Mouse (Mus musculus) heart, embryonic 15.5 days (tissue): ENCODE measurements around the gene Vkorc1l1. TPM values are rescaled to one million over a fixed set of nuclear protein-coding genes. Genes with fewer than 3 reads are reported as not detected.
A peak's percentile ranks its signal among the peaks of the same experiment; 100 is the strongest.

Source experiments
- ATAC-seq: fragments of 200-750 bp; cut with Nextera tagmentation; replicated peaks from 2 replicates; pipeline ENCODE4 v1.8.0; 2017; ENCODE audit warnings: low read depth, moderate TSS enrichment; ENCODE audit not compliant: insufficient number of reproducible peaks, insufficient read depth, low FRiP score
- H3K27ac ChIP-seq: fragments of 300-500 bp; sonication (generic); 2 replicates; pipeline ENCODE4 v1.5.1; 2015; ENCODE audit warnings: mild to moderate bottlenecking, inconsistent platforms
- H3K27me3 ChIP-seq: fragments of 300-500 bp; sonication (generic); 2 replicates; pipeline ENCODE4 v1.6.1; 2015; ENCODE audit warnings: inconsistent platforms
- H3K36me3 ChIP-seq: fragments of 300-500 bp; sonication (generic); 2 replicates; pipeline ENCODE4 v1.6.1; 2015; ENCODE audit warnings: mild to moderate bottlenecking, inconsistent platforms
- H3K4me1 ChIP-seq: fragments of 300-500 bp; sonication (generic); replicated peaks from 2 replicates; pipeline ENCODE4 v1.6.1; 2015; ENCODE audit warnings: inconsistent platforms
- H3K4me2 ChIP-seq: fragments of 300-500 bp; sonication (generic); 2 replicates; pipeline ENCODE4 v1.6.1; 2015; ENCODE audit warnings: inconsistent platforms, mild to moderate bottlenecking, moderate library complexity
- H3K4me3 ChIP-seq: fragments of 300-500 bp; sonication (generic); 2 replicates; pipeline ENCODE4 v1.5.1; 2015; ENCODE audit warnings: mild to moderate bottlenecking, inconsistent platforms
- H3K9ac ChIP-seq: fragments of 300-500 bp; sonication (generic); 2 replicates; pipeline ENCODE4 v1.6.1; 2015; ENCODE audit warnings: mild to moderate bottlenecking, inconsistent platforms
- H3K9me3 ChIP-seq: fragments of 300-500 bp; sonication (generic); replicated peaks from 2 replicates; pipeline ENCODE4 v1.6.1; 2016; ENCODE audit warnings: inconsistent platforms
- WGBS: fragments of 180-500 bp; shearing (Covaris S2); methylation state at CpG from one replicate; pipeline ENCODE4 v1.1.7; 2015; ENCODE audit warnings: mixed read lengths; 5-methylcytosine and 5-hydroxymethylcytosine counted together
- polyA plus RNA-seq: library from polyadenylated mRNA; unstranded; fragments of >200 nt; fragmentation: Nextera tagmentation; extraction: Ambion mirVana; gene quantifications from 2 replicates; pipeline ENCODE4 v1.2.1, GENCODE M21; 2015

The Vkorc1l1 gene
- polyA plus RNA-seq, 1 experiment from 2014 or later: 14.3 TPM

- 80% methylated on average over 4 of the region's 4 CpGs for WGBS
- Histone ChIP-seq H3K36me3 (0 out of 2 replicates have a peak, but pooled peaks cover 3% of the 10 kb centered on the region), H3K9me3 (no peaks in the 10 kb centered on the region), H3K27me3 (no peaks in the 10 kb centered on the region), H3K9ac (no peak overlapping the region), H3K4me3 (no peak overlapping the region), H3K4me2 (no peak overlapping the region), H3K4me1 (no peaks in the 10 kb centered on the region), H3K27ac (no peak overlapping the region)
- no peak for ATAC-seq
Measured at GRCm38 (mm10) chr5:129977768-129978167, 36.0 kb downstream of the Vkorc1l1 start.

GRCm38 (mm10) chr5:129978608-129979007, 36.8 kb downstream of the Vkorc1l1 start:
- WGBS: 45% methylated on average over 5 of the region's 5 CpGs
- ATAC-seq: no peak
- H3K27me3 ChIP-seq: no peaks in the 10 kb centered on the region

GRCm38 (mm10) chr5:129980216-129980615, 38.4 kb downstream of the Vkorc1l1 start:
- Histone ChIP-seq H3K4me1 (no peaks in the 10 kb centered on the region), H3K36me3 (peaks cover 10% of the 10 kb centered on the region; the same call in 1 of the 2 replicates), H3K27ac (no peak overlapping the region), H3K4me2 (no peak overlapping the region), H3K27me3 (no peaks in the 10 kb centered on the region), H3K9me3 (no peaks in the 10 kb centered on the region), H3K4me3 (no peak overlapping the region), H3K9ac (no peak overlapping the region)
- WGBS: 43% methylated on average over 3 of the region's 3 CpGs
- no peak for ATAC-seq

More at GRCm38 (mm10) chr5:129978608-129979007, 36.8 kb downstream of the Vkorc1l1 start:
- no peak overlapping the region for H3K4me3 ChIP-seq
- H3K4me2 ChIP-seq: no peak overlapping the region
- no peak overlapping the region for H3K9ac ChIP-seq
- H3K27ac ChIP-seq: no peak overlapping the region
- no peaks in the 10 kb centered on the region for H3K9me3 ChIP-seq
- H3K36me3 ChIP-seq: peaks cover 10% of the 10 kb centered on the region; the same call in 1 of the 2 replicates
- no peaks in the 10 kb centered on the region for H3K4me1 ChIP-seq

- Histone ChIP-seq H3K27ac (no peak overlapping the region), H3K4me3 (no peak overlapping the region), H3K9ac (no peak overlapping the region), H3K27me3 (no peaks in the 10 kb centered on the region), H3K4me2 (no peak overlapping the region), H3K9me3 (no peaks in the 10 kb centered on the region), H3K36me3 (peaks cover 12% of the 10 kb centered on the region; the same call in 1 of the 2 replicates), H3K4me1 (no peaks in the 10 kb centered on the region)
- no peak for ATAC-seq
- 68% methylated on average over 13 of the region's 13 CpGs for WGBS
Measured at GRCm38 (mm10) chr5:129989376-129989775, 47.6 kb downstream of the Vkorc1l1 start.

- no peak for ATAC-seq
- Histone ChIP-seq H3K9ac (no peak overlapping the region), H3K4me2 (no peak overlapping the region), H3K27ac (no peak overlapping the region), H3K36me3 (peaks cover 15% of the 10 kb centered on the region; the same call in 1 of the 2 replicates), H3K27me3 (no peaks in the 10 kb centered on the region), H3K4me3 (no peak overlapping the region), H3K9me3 (no peaks in the 10 kb centered on the region), H3K4me1 (no peaks in the 10 kb centered on the region)
- 92% methylated on average over 5 of the region's 5 CpGs for WGBS
Measured at GRCm38 (mm10) chr5:129991898-129992297, 50.1 kb downstream of the Vkorc1l1 start.

- no peak overlapping the region for H3K27ac ChIP-seq
- peaks cover 9% of the 10 kb centered on the region; the same call in 1 of the 2 replicates for H3K36me3 ChIP-seq
- H3K4me3 ChIP-seq: no peak overlapping the region
- ATAC-seq: no peak
- H3K9me3 ChIP-seq: no peaks in the 10 kb centered on the region
- H3K9ac ChIP-seq: no peak overlapping the region
- no peaks in the 10 kb centered on the region for H3K27me3 ChIP-seq
- no peak overlapping the region for H3K4me2 ChIP-seq
- WGBS: 90% methylated on average over 14 of the region's 14 CpGs
- H3K4me1 ChIP-seq: no peaks in the 10 kb centered on the region
Measured at GRCm38 (mm10) chr5:129993374-129993773, 51.6 kb downstream of the Vkorc1l1 start.

- Histone ChIP-seq H3K36me3 (peaks cover 9% of the 10 kb centered on the region; the same call in 1 of the 2 replicates), H3K9me3 (no peaks in the 10 kb centered on the region), H3K4me1 (no peaks in the 10 kb centered on the region), H3K9ac (no peak overlapping the region), H3K27me3 (no peaks in the 10 kb centered on the region), H3K4me3 (no peak overlapping the region), H3K27ac (no peak overlapping the region), H3K4me2 (no peak overlapping the region)
- no peak for ATAC-seq
- 94% methylated on average over 7 of the region's 7 CpGs for WGBS
Measured at GRCm38 (mm10) chr5:129994989-129995388, 53.2 kb downstream of the Vkorc1l1 start.

GRCm38 (mm10) chr5:129997700-129998099, 55.9 kb downstream of the Vkorc1l1 start:
- Histone ChIP-seq H3K9ac (no peak overlapping the region), H3K27me3 (no peaks in the 10 kb centered on the region), H3K4me2 (no peak overlapping the region), H3K27ac (no peak overlapping the region), H3K9me3 (no peaks in the 10 kb centered on the region), H3K4me3 (no peak overlapping the region), H3K36me3 (peaks cover 8% of the 10 kb centered on the region; the same call in 1 of the 2 replicates), H3K4me1 (0 out of 2 replicates have a peak, but pooled peaks cover 5% of the 10 kb centered on the region)
- WGBS: 62% methylated on average over 19 of the region's 19 CpGs
- no peak for ATAC-seq

GRCm38 (mm10) chr5:129999097-129999496, 57.3 kb downstream of the Vkorc1l1 start:
- H3K36me3 ChIP-seq: peaks cover 3% of the 10 kb centered on the region; the same call in 1 of the 2 replicates
- peaks cover 12% of the 10 kb centered on the region for H3K4me1 ChIP-seq
- ATAC-seq: no peak
- H3K4me3 ChIP-seq: no peak overlapping the region
- no peaks in the 10 kb centered on the region for H3K27me3 ChIP-seq
- no peak overlapping the region for H3K9ac ChIP-seq
- WGBS: 29% methylated on average over 4 of the region's 4 CpGs
- H3K27ac ChIP-seq: no peak overlapping the region
- H3K4me2 ChIP-seq: no peak overlapping the region
- no peaks in the 10 kb centered on the region for H3K9me3 ChIP-seq

GRCm38 (mm10) chr5:130000735-130001134, 59.0 kb downstream of the Vkorc1l1 start:
- Histone ChIP-seq H3K36me3 (peaks cover 3% of the 10 kb centered on the region; the same call in 1 of the 2 replicates), H3K4me2 (no peak overlapping the region), H3K27ac (no peak overlapping the region), H3K9me3 (no peaks in the 10 kb centered on the region), H3K9ac (no peak overlapping the region), H3K4me1 (peaks cover 12% of the 10 kb centered on the region), H3K4me3 (no peak overlapping the region), H3K27me3 (no peaks in the 10 kb centered on the region)
- no peak for ATAC-seq
- WGBS: 87% methylated on average over 12 of the region's 12 CpGs

GRCm38 (mm10) chr5:130001356-130001987, 59.7 kb downstream of the Vkorc1l1 start:
- Histone ChIP-seq H3K36me3 (peaks cover 3% of the 10 kb centered on the region; the same call in 1 of the 2 replicates), H3K4me2 (peak overlapping the region; percentile 85), H3K27ac (peak overlapping the region; percentile 85; the same call in 1 of the 2 replicates), H3K27me3 (no peaks in the 10 kb centered on the region), H3K9ac (peak overlapping the region; percentile 72; the same call in 1 of the 2 replicates), H3K4me3 (peak overlapping the region; percentile 77), H3K4me1 (peaks cover 12% of the 10 kb centered on the region), H3K9me3 (no peaks in the 10 kb centered on the region)
- no peak for ATAC-seq
- WGBS: 57% methylated on average over 5 of the region's 5 CpGs
